Mouse (Mus musculus) midbrain, embryonic 10.5 days (tissue): ENCODE results near the gene Clp1. TPM values are rescaled to one million over a fixed set of nuclear protein-coding genes. Genes with fewer than 3 reads are reported as not detected.

Experiments used
- DNase-seq: peaks from one replicate; pipeline ENCODE4 v3.0.0-alpha.2; 2017; ENCODE audit warnings: low spot score
- H3K27ac ChIP-seq: fragments of 300-500 bp; sonication (generic); replicated peaks from 2 replicates; pipeline ENCODE4 v1.5.1; 2016; ENCODE audit warnings: mild to moderate bottlenecking
- H3K27me3 ChIP-seq: fragments of 300-500 bp; sonication (generic); 2 replicates; pipeline ENCODE4 v1.6.1; 2016; ENCODE audit warnings: low read depth, mild to moderate bottlenecking; ENCODE audit not compliant: poor library complexity, severe bottlenecking
- H3K36me3 ChIP-seq: fragments of 300-500 bp; sonication (generic); 2 replicates; pipeline ENCODE4 v1.6.1; 2016; ENCODE audit warnings: mild to moderate bottlenecking, moderate library complexity
- H3K4me1 ChIP-seq: fragments of 300-500 bp; sonication (generic); 2 replicates; pipeline ENCODE4 v1.6.1; 2016
- H3K4me3 ChIP-seq: fragments of 300-500 bp; sonication (generic); 2 replicates; pipeline ENCODE4 v1.5.1; 2016; ENCODE audit warnings: mild to moderate bottlenecking, moderate library complexity
- H3K9me3 ChIP-seq: fragments of 300-500 bp; sonication (generic); replicated peaks from 2 replicates; pipeline ENCODE4 v1.6.1; 2016; ENCODE audit warnings: mild to moderate bottlenecking
- WGBS: fragments of 180-500 bp; shearing (Covaris S2); methylation state at CpG from one replicate; pipeline ENCODE4 v1.1.7; 2016; 5-methylcytosine and 5-hydroxymethylcytosine counted together
- microRNA counts: library from miRNA; unstranded; fragments of <30 nt; microRNA quantifications from one replicate; lab custom pipeline; 2017
- microRNA-seq: library from miRNA; unstranded; fragments of <30 nt; microRNA quantifications from one replicate; pipeline ENCODE4, GENCODE M21; 2017
- polyA plus RNA-seq: library from polyadenylated mRNA; unstranded; fragments of >200 nt; fragmentation: Nextera tagmentation; extraction: Ambion mirVana; gene quantifications from 2 replicates; pipeline ENCODE4 v1.2.1, GENCODE M21; 2016

The Clp1 gene
- polyA plus RNA-seq, 1 experiment from 2014 or later = 52.6 TPM

GRCm38 (mm10) chr2:84688080-84688844 lies 38.9 kb downstream of the Clp1 start:
- no peaks in the 10 kb centered on the region for H3K9me3 ChIP-seq
- no peaks in the 10 kb centered on the region for H3K4me1 ChIP-seq
- H3K36me3 ChIP-seq = peaks cover 93% of the 10 kb centered on the region
- H3K27ac ChIP-seq = no peak overlapping the region
- H3K27me3 ChIP-seq = no peaks in the 10 kb centered on the region
- 82% methylated on average over 2 of the region's 2 CpGs for WGBS
- H3K4me3 ChIP-seq = no peak overlapping the region
- DNase-seq = no peak

- H3K27ac ChIP-seq = no peak overlapping the region
- no peak overlapping the region for H3K4me3 ChIP-seq
- H3K9me3 ChIP-seq = no peaks in the 10 kb centered on the region
- no peak for DNase-seq
- WGBS = 86% methylated on average over 6 of the region's 6 CpGs
- no peaks in the 10 kb centered on the region for H3K27me3 ChIP-seq
- H3K36me3 ChIP-seq = peaks cover 64% of the 10 kb centered on the region
- peaks cover 11% of the 10 kb centered on the region for H3K4me1 ChIP-seq
Measured at GRCm38 (mm10) chr2:84682605-84683183, 44.5 kb downstream of the Clp1 start.

- WGBS = 24% methylated on average over 8 of the region's 8 CpGs
- peak within 1 kb of the TSS; percentile 99 for H3K4me3 ChIP-seq
- H3K27me3 ChIP-seq = no peaks in the 10 kb centered on the region
- H3K9me3 ChIP-seq = no peaks in the 10 kb centered on the region
- no peak for DNase-seq
- peaks cover 52% of the 10 kb centered on the region for H3K36me3 ChIP-seq
- H3K4me1 ChIP-seq = peaks cover 24% of the 10 kb centered on the region
- peak within 1 kb of the TSS; percentile 91 for H3K27ac ChIP-seq
Measured at GRCm38 (mm10) chr2:84679016-84679415, 48.1 kb downstream of the Clp1 start, which contains the start of gene Tmx2. Tmx2 (minus strand) TSS chr2:84679140.

DNA sequence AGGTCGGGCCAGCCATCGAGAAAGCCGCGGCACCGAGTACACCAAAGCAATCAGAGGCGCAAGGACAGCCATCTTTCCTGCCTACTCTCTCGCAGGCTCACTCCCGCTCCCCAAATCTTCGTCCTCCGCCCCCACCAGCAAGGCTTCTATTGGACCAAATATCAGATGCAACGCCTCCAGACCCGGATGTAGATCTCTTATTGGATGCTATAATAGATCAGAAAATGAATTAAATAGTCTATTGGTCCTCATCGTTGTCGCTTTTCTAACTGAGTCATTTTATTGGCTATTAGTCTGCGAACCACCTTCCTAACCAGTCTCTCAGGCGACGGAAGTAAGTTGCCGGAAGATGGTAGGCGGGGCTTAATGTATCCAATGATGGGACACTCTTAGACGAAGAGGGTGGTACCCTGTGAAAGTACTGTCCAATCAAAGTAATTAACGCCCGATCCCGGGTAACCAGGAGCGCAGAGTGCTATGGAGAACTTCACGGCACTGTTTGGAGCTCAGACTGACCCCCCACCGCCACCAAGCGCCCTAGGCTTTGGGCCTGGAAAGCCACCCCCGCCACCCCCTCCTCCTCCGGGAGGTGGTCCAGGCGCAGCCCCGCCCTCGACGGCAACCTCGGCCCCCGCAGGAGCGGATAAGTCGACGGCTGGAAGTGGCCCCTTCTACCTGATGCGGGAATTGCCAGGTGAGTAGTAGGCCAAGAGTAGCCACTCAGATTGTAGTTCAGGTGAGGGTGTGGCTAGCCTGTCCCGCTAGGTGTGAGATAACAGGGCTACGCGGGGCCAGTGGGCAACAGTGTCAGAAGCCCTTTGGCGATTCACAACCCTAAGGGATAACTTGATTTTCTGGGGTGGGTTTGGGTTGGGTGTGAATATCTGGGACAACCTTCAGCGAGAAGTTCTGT lies 48.9 kb downstream of the Clp1 start, which contains the start of the genes Gm28635 and Med19:
TSS of gene Gm28635 (minus strand) at position 74 of the 913 bp plus-strand sequence.
TSS of gene Med19 (plus strand) at position 435 of the 913 bp plus-strand sequence.
- H3K4me1 ChIP-seq = peaks cover 24% of the 10 kb centered on the region
- peaks cover 58% of the 10 kb centered on the region for H3K36me3 ChIP-seq
- under 1% methylated on average over 44 of the region's 44 CpGs for WGBS

DNA sequence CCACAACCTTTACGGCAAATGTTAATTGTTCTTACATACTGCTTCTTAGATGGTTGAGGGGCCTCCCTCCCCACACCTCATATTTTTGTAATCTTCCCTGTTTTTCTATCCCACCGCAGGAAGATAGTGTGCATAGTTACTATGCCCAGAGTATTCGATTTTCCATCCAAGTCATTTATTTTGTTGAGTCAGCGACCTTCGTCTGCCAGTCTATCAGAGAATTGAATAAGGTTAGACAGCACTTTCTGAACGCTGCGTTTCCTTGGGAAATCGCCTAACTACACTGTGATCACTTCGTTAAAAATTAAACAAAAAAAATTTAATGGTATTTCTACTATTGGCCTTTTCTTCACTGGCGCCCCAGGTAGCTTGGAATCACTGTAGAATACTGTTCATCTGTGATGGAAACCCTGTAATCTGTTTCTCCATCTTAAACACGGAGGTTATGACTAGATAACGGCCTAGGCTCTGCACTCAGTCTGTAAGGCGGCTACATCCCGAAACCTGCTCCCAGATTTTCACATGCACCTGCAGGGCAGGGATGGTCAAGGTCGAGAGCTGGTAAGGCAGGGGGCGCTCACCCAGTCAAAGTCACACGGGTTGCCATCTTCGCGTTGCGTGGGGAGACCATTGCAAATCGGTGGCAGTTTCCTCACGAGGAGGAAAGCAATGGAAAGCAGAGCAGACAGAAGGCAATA lies 49.7 kb downstream of the Clp1 start:
- H3K4me1 ChIP-seq = peaks cover 24% of the 10 kb centered on the region
- H3K4me3 ChIP-seq = peak overlapping the region; percentile 99
- peaks cover 60% of the 10 kb centered on the region for H3K36me3 ChIP-seq
- H3K9me3 ChIP-seq = no peaks in the 10 kb centered on the region
- H3K27me3 ChIP-seq = no peaks in the 10 kb centered on the region
- no peak for DNase-seq
- H3K27ac ChIP-seq = peak overlapping the region; percentile 84
- 10% methylated on average over 22 of the region's 22 CpGs for WGBS

More for the DNA sequence above, 48.9 kb downstream of the Clp1 start, which contains the start of the genes Gm28635 and Med19:
- Histone ChIP-seq H3K27me3 (no peaks in the 10 kb centered on the region), H3K27ac (peak within 1 kb of the TSS; percentile 91), H3K9me3 (no peaks in the 10 kb centered on the region), H3K4me3 (peak within 1 kb of the TSS; percentile 99)
- DNase-seq = peak; percentile 96

MicroRNA genes within 50 kb of the gene (microRNA counts, 519-probe panel; counts per million panel counts)
- 9,774 counts per million, percentile 93 among the panel's probes with 10 or more counts for microRNA mmu-miR-130a (lab: Ali Mortazavi, UCI)

Small RNA genes within 50 kb of the gene (microRNA-seq; reads per million reads assigned to microRNA genes)
- 37,890 reads per million, percentile 99 among the genes with 10 or more reads in this experiment for gene Mir130a

Other genes with a start within 250 kb of the Clp1 start
- gene Ctnnd1, start 76.6 kb downstream of the Clp1 start, polyA plus RNA-seq = 37.5 and 40.9 TPM in 2 replicates
- gene Btbd18, start 68.3 kb downstream of the Clp1 start, polyA plus RNA-seq = 0.22 and 0.47 TPM in 2 replicates
- gene Selenoh, start 56.6 kb downstream of the Clp1 start, polyA plus RNA-seq = 505 and 545 TPM in 2 replicates
- gene Gm28635, start 49.3 kb downstream of the Clp1 start, polyA plus RNA-seq = not detected in 2 replicates
- gene Med19, start 48.9 kb downstream of the Clp1 start, polyA plus RNA-seq = 46.8 and 48.4 TPM in 2 replicates
- 186 and 196 TPM in 2 replicates for gene Tmx2, start 48.2 kb downstream of the Clp1 start, polyA plus RNA-seq
- gene Zdhhc5, start 12.2 kb downstream of the Clp1 start, polyA plus RNA-seq = 22.8 and 26.0 TPM in 2 replicates
- 8.2 and 14.7 TPM in 2 replicates for gene Ypel4, start 6.7 kb upstream of the Clp1 start, polyA plus RNA-seq
- gene Gm19426, start 16.3 kb upstream of the Clp1 start, polyA plus RNA-seq = 9.0 and 10.8 TPM in 2 replicates
- gene Serping1, start 48.1 kb upstream of the Clp1 start, polyA plus RNA-seq = 27.6 and 35.8 TPM in 2 replicates
- gene Ube2l6, start 71.5 kb upstream of the Clp1 start, polyA plus RNA-seq = 33.0 and 34.5 TPM in 2 replicates
- 0.20 TPM in 1 of 2 replicates, not detected in the other for gene Smtnl1, start 95.3 kb upstream of the Clp1 start, polyA plus RNA-seq
- 56.4 and 64.0 TPM in 2 replicates for gene Timm10, start 99.6 kb upstream of the Clp1 start, polyA plus RNA-seq
- gene Slc43a1, start 111.5 kb upstream of the Clp1 start, polyA plus RNA-seq = 22.4 and 26.1 TPM in 2 replicates
- 1.4 and 1.8 TPM in 2 replicates for gene Rtn4rl2, start 159.4 kb upstream of the Clp1 start, polyA plus RNA-seq
- 22.1 and 24.7 TPM in 2 replicates for gene Slc43a3, start 209.2 kb upstream of the Clp1 start, polyA plus RNA-seq